Mouse (Mus musculus) brain, adult 2 months (tissue): ENCODE measurements around the gene Cldn24.
A peak's percentile ranks its signal among the peaks of the same experiment; 100 is the strongest.
"Not testable (repeated sequence)": the region's sequence is repeated elsewhere in the genome, so short reads cannot be mapped to it uniquely, and the experiment has no call there.

Source experiments
- DNase-seq: peaks from one replicate; pipeline ENCODE4 v3.0.0; 2011; ENCODE audit warnings: low read depth, low spot score

The Cldn24 gene

GRCm38 (mm10) chr8:47821843-47822242 lies at the start of gene Cldn24:
Cldn24 (plus strand) TSS chr8:47822143.
- DNase-seq = no peak

GRCm38 (mm10) chr8:47772986-47773385 lies 49.0 kb upstream of the Cldn24 start:
- no peak for DNase-seq

GRCm38 (mm10) chr8:47777415-47777814 lies 44.5 kb upstream of the Cldn24 start:
- DNase-seq = peak; percentile 50

GRCm38 (mm10) chr8:47779589-47779988 lies 42.4 kb upstream of the Cldn24 start:
- no peak for DNase-seq

- DNase-seq = no peak
Measured at GRCm38 (mm10) chr8:47781881-47782280, 40.1 kb upstream of the Cldn24 start.

GRCm38 (mm10) chr8:47783544-47783943 lies 38.4 kb upstream of the Cldn24 start:
- DNase-seq = peak; percentile 47

GRCm38 (mm10) chr8:47783944-47784343 lies 38.0 kb upstream of the Cldn24 start:
- DNase-seq = peak; percentile 85

- no peak for DNase-seq
Measured at GRCm38 (mm10) chr8:47784436-47784835, 37.5 kb upstream of the Cldn24 start.

- DNase-seq = no peak
Measured at GRCm38 (mm10) chr8:47786323-47786722, 35.6 kb upstream of the Cldn24 start.

- no peak for DNase-seq
Measured at GRCm38 (mm10) chr8:47787705-47788104, 34.2 kb upstream of the Cldn24 start.

- no peak for DNase-seq
Measured at GRCm38 (mm10) chr8:47791986-47792385, 30.0 kb upstream of the Cldn24 start.

- no peak for DNase-seq
Measured at GRCm38 (mm10) chr8:47799438-47799837, 22.5 kb upstream of the Cldn24 start.

- DNase-seq = peak; percentile 56
Measured at GRCm38 (mm10) chr8:47802349-47802748, 19.6 kb upstream of the Cldn24 start.

GRCm38 (mm10) chr8:47804262-47804661 lies 17.7 kb upstream of the Cldn24 start:
- no peak for DNase-seq

- DNase-seq = no peak
Measured at GRCm38 (mm10) chr8:47809970-47810665, 11.8 kb upstream of the Cldn24 start.

GRCm38 (mm10) chr8:47810666-47811015 lies 11.3 kb upstream of the Cldn24 start:
- DNase-seq = no peak

- DNase-seq = no peak
Measured at GRCm38 (mm10) chr8:47811221-47811620, 10.7 kb upstream of the Cldn24 start.

- no peak for DNase-seq
Measured at GRCm38 (mm10) chr8:47819034-47819433, 2.9 kb upstream of the Cldn24 start.

GRCm38 (mm10) chr8:47820914-47821772 lies 800 bp upstream of the Cldn24 start:
- no peak for DNase-seq

- DNase-seq = not testable (repeated sequence)
Measured at GRCm38 (mm10) chr8:47822541-47822940, 598 bp downstream of the Cldn24 start.

GRCm38 (mm10) chr8:47823777-47824176 lies 1.8 kb downstream of the Cldn24 start:
- no peak for DNase-seq

GRCm38 (mm10) chr8:47824182-47824581 lies 2.2 kb downstream of the Cldn24 start, which contains the start of gene Cldn22:
Cldn22 (plus strand) TSS chr8:47824482.
- no peak for DNase-seq

GRCm38 (mm10) chr8:47825596-47825995 lies 3.7 kb downstream of the Cldn24 start:
- no peak for DNase-seq
